Mouse (Mus musculus) thymus, postnatal 36 days (tissue): ENCODE measurements at regions not wholly inside any gene's neighbourhood (a gene's known extent, or its start where the extent isn't known, plus 50 kb on each side); places are given as distances from the start of the nearest gene placed in this dataset.
A peak's percentile ranks its signal among the peaks of the same experiment; 100 is the strongest.

Experiments
- DNase-seq, 2 experiments: peaks; one replicate each; pipeline ENCODE4 v3.0.0; 2022; ENCODE audit warnings: mixed read lengths in 2 of 2

- DNase-seq: no peak
These were observed 66.0 kb downstream of the Amer2 start for GRCm38 (mm10) chr14:60439106-60439505.

- no peak for DNase-seq
These were observed 70.9 kb downstream of the Amer2 start for GRCm38 (mm10) chr14:60443821-60444551.

GRCm38 (mm10) chr14:60444552-60444937 is 71.5 kb downstream of the Amer2 start:
- DNase-seq: no peak

- no peak for DNase-seq
These were observed 73.0 kb downstream of the Amer2 start for GRCm38 (mm10) chr14:60446037-60446436.

- DNase-seq: no peak
These were observed 78.2 kb downstream of the Amer2 start for GRCm38 (mm10) chr14:60451216-60451615.

- no peak for DNase-seq
These were observed 78.6 kb downstream of the Amer2 start for GRCm38 (mm10) chr14:60451684-60452083.

GRCm38 (mm10) chr14:60456767-60457166 is 83.7 kb downstream of the Amer2 start:
- DNase-seq: no peak

- peak; percentile 64 to 79 for DNase-seq
These were observed 112.2 kb downstream of the Amer2 start for GRCm38 (mm10) chr14:60484996-60485888.

- DNase-seq: no peak
These were observed 112.8 kb downstream of the Amer2 start for GRCm38 (mm10) chr14:60485889-60486274.

- DNase-seq: no peak
These were observed 113.3 kb downstream of the Amer2 start for GRCm38 (mm10) chr14:60486278-60486935.

- no peak for DNase-seq
These were observed 116.1 kb downstream of the Amer2 start for GRCm38 (mm10) chr14:60489111-60489510.

- no peak for DNase-seq
These were observed 117.8 kb downstream of the Amer2 start for GRCm38 (mm10) chr14:60490886-60491285.

GRCm38 (mm10) chr14:60495441-60495840 is 122.4 kb downstream of the Amer2 start:
- no peak for DNase-seq

GRCm38 (mm10) chr14:60502552-60502951 is 129.5 kb downstream of the Amer2 start:
- DNase-seq: no peak

GRCm38 (mm10) chr14:60505066-60505465 is 128.7 kb upstream of the Spata13 start:
- no peak for DNase-seq

- no peak for DNase-seq
These were observed 127.5 kb upstream of the Spata13 start for GRCm38 (mm10) chr14:60506296-60506695.

- DNase-seq: no peak
These were observed 120.2 kb upstream of the Spata13 start for GRCm38 (mm10) chr14:60513560-60513959.

GRCm38 (mm10) chr14:60515094-60515786 is 118.6 kb upstream of the Spata13 start:
- no peak for DNase-seq

GRCm38 (mm10) chr14:60517891-60518290 is 115.9 kb upstream of the Spata13 start:
- no peak for DNase-seq

GRCm38 (mm10) chr14:60523010-60523409 is 110.8 kb upstream of the Spata13 start:
- DNase-seq: no peak

- DNase-seq: no peak
These were observed 108.9 kb upstream of the Spata13 start for GRCm38 (mm10) chr14:60524869-60525268.

- DNase-seq: peak; percentile 26 to 47
These were observed 108.4 kb upstream of the Spata13 start for GRCm38 (mm10) chr14:60525284-60525962.
